ENCODE assay signal across 8 mouse cellular contexts in the genomic region with DNA sequence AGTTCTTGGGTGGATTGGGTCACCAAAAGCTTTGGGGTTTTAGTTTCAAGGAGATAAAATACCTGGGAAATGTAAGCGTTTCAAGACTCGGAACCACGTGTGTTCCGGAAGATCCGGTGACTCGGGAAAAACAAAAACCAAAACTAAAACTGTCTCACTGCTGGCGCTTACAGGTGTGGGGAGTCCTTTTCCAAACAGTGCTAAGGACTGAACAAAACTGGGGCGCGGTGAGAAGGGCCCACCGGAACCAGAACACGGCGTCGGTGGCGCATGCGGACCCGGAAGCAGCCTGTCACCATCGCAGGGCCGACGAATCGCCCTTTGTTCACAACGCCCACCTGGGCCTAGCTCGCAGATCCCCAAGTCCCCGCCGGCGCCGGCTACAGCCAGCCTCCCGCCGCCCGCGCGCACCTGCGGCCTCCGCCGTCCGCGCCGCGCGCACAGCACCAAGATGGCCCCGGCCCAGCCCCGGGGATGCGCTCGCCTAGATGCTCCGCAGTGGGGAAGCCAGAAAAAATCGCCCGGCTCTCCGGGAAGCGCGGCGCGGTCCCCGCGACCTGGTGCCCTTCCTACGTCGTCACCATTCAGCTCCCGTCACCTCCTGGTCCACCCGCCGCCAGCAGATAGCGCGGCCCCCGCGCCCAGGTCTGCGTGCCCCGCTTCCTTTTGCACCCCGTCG. TPM values are rescaled to one million over a fixed set of nuclear protein-coding genes. Genes with fewer than 3 reads are reported as not detected.
DNase-seq lines count a peak whose midpoint lies in the region; ATAC-seq and TF ChIP-seq lines count a peak whose summit lies in the region.

No protein-coding gene starts in this region.

- H3K36me3 ChIP-seq in forebrain, postnatal 0 days (ENCODE audit: insufficient read depth): peaks cover 29% of the 10 kb centered on the region
- H3K36me3 ChIP-seq in kidney, adult 2 months (ENCODE audit: control insufficient read depth, insufficient read depth, low read length): peaks cover 5% of the 10 kb centered on the region
- H3K36me3 ChIP-seq in liver, embryonic 13.5 days: peaks cover 33% of the 10 kb centered on the region

- WGBS in forebrain, postnatal 0 days: under 1% methylated on average over 62 of the region's 66 CpGs
- WGBS in kidney, adult 2 months: under 1% methylated on average over 66 of the region's 66 CpGs
- under 1% methylated on average over 66 of the region's 66 CpGs for WGBS in liver, embryonic 13.5 days (ENCODE audit: insufficient replicate concordance)

- DNase-seq in layer of hippocampus, adult 2 months (ENCODE audit: low spot score in 2 of 2): peak in 1 of 2 experiments; percentile 37
- DNase-seq in layer of hippocampus, adult 8-10 months (ENCODE audit: low spot score in 2 of 2): no peak
- DNase-seq in adrenal gland, postnatal 36 days: peak; percentile 47 to 59
- DNase-seq in forebrain, postnatal 0 days: peak; percentile 63
- DNase-seq in kidney, adult 2 months: peak; percentile 45
- no peak for DNase-seq in liver, embryonic 13.5 days
- peak; percentile 66 for DNase-seq in naive thymus-derived CD4-positive, alpha-beta T cell, adult 2 months (ENCODE audit: low read depth)
- no peak for DNase-seq in cerebellum, adult 11 months

- no peak for TF ChIP-seq CTCF in layer of hippocampus, adult 2 months (conservative IDR thresholded peaks at IDR 0.05)
- no peak for TF ChIP-seq CTCF in forebrain, postnatal 0 days (IDR thresholded peaks at IDR 0.05; ENCODE audit: low read depth)
- no peak for TF ChIP-seq CTCF in kidney, adult 2 months (conservative IDR thresholded peaks at IDR 0.05; ENCODE audit: insufficient read depth, insufficient read length, low read depth, low read length)

- peaks cover 24% of the 10 kb centered on the region for H3K4me1 ChIP-seq in forebrain, postnatal 0 days (ENCODE audit: insufficient read depth)
- peaks cover 11% of the 10 kb centered on the region for H3K4me1 ChIP-seq in kidney, adult 2 months (ENCODE audit: control insufficient read depth, insufficient read depth, low read length)
- H3K4me1 ChIP-seq in liver, embryonic 13.5 days (replicated peaks): peaks cover 38% of the 10 kb centered on the region

- H3K27me3 ChIP-seq in forebrain, postnatal 0 days (ENCODE audit: insufficient read depth, low read length): no peaks in the 10 kb centered on the region
- H3K27me3 ChIP-seq in kidney, adult 2 months (replicated peaks; ENCODE audit: control insufficient read depth, insufficient read depth, low read length): no peaks in the 10 kb centered on the region
- H3K27me3 ChIP-seq in liver, embryonic 13.5 days: peaks cover 8% of the 10 kb centered on the region; the same call in 1 of the 2 replicates

- peak; percentile 25 for ATAC-seq in forebrain, postnatal 0 days
- ATAC-seq in liver, embryonic 13.5 days (ENCODE audit: low read depth): peak; percentile 60

- TF ChIP-seq POLR2A in kidney, adult 2 months (IDR thresholded peaks at IDR 0.05; ENCODE audit: low read depth, low read length): no peak

- H3K9ac ChIP-seq in forebrain, postnatal 0 days: peak overlapping the region; percentile 97
- H3K9ac ChIP-seq in liver, embryonic 13.5 days: peak overlapping the region; percentile 94

- H3K27ac ChIP-seq in layer of hippocampus, adult 2 months: peak overlapping the region; percentile 98
- H3K27ac ChIP-seq in forebrain, postnatal 0 days (ENCODE audit: low read depth, low read length): peak overlapping the region; percentile 97
- H3K27ac ChIP-seq in kidney, adult 2 months (ENCODE audit: insufficient read depth, low read depth, low read length): peak overlapping the region; percentile 78
- peak overlapping the region; percentile 89 for H3K27ac ChIP-seq in liver, embryonic 13.5 days

- peak overlapping the region; percentile 76 for H3K4me3 ChIP-seq in layer of hippocampus, adult 2 months
- peak overlapping the region; percentile 76 for H3K4me3 ChIP-seq in forebrain, postnatal 0 days (ENCODE audit: low read depth, low read length)
- peak overlapping the region; percentile 99 for H3K4me3 ChIP-seq in kidney, adult 2 months (ENCODE audit: insufficient read depth, low read depth, low read length)
- H3K4me3 ChIP-seq in liver, embryonic 13.5 days (replicated peaks): peak overlapping the region; percentile 75

- no peaks in the 10 kb centered on the region for H3K9me3 ChIP-seq in forebrain, postnatal 0 days (ENCODE audit: low read length)
- no peaks in the 10 kb centered on the region for H3K9me3 ChIP-seq in liver, embryonic 13.5 days (replicated peaks)

- peak overlapping the region; percentile 79 for H3K4me2 ChIP-seq in forebrain, postnatal 0 days (ENCODE audit: low read depth)
- peak overlapping the region; percentile 100 for H3K4me2 ChIP-seq in liver, embryonic 13.5 days

RNA-seq across cellular contexts. Expression of a gene that starts 0.5 kb away (rescaled TPM):
- total RNA-seq in layer of hippocampus, adult 2 months (2021): 100 to 1,000 TPM; 166 to 176 TPM
- 100 to 1,000 TPM; 152 to 188 (median 166) TPM for total RNA-seq in layer of hippocampus, adult 8-10 months (2022)
- total RNA-seq in adrenal gland, postnatal 36 days (2021): 100 to 1,000 TPM; 246 to 260 TPM
- 301 and 392 TPM in 2 replicates for total RNA-seq in forebrain, postnatal 0 days (2014; rRNA removed)
- polyA plus RNA-seq in forebrain, postnatal 0 days (2015; fragmentation: Nextera tagmentation; extraction: Ambion mirVana): 581 and 734 TPM in 2 replicates
- 156 and 185 TPM in 2 replicates for polyA plus RNA-seq in kidney, adult 2 months (2012; rRNA removed)
- polyA plus RNA-seq in liver, embryonic 13.5 days (2015; fragmentation: Nextera tagmentation; extraction: Ambion mirVana): 423 and 429 TPM in 2 replicates

RNA-seq across cellular contexts. Expression of a gene that starts 0.6 kb away (rescaled TPM):
- 10 to 100 TPM; 43.2 to 44.9 TPM for total RNA-seq in layer of hippocampus, adult 2 months (2021)
- total RNA-seq in layer of hippocampus, adult 8-10 months (2022): 10 to 100 TPM; 41.2 to 46.5 (median 43.2) TPM
- total RNA-seq in adrenal gland, postnatal 36 days (2021): 10 to 100 TPM; 10.1 to 10.3 TPM
- total RNA-seq in forebrain, postnatal 0 days (2014; rRNA removed): 82.6 and 104 TPM in 2 replicates
- polyA plus RNA-seq in forebrain, postnatal 0 days (2015; fragmentation: Nextera tagmentation; extraction: Ambion mirVana): 32.8 and 47.0 TPM in 2 replicates
- 6.7 and 7.5 TPM in 2 replicates for polyA plus RNA-seq in kidney, adult 2 months (2012; rRNA removed)
- polyA plus RNA-seq in liver, embryonic 13.5 days (2015; fragmentation: Nextera tagmentation; extraction: Ambion mirVana): 0.77 and 0.87 TPM in 2 replicates

RNA-seq across cellular contexts. Expression of a gene that starts 16.9 kb away (rescaled TPM):
- 100 to 1,000 TPM in 1 of 2 experiments, 10 to 100 TPM in 1; 93.9 to 100 TPM for total RNA-seq in layer of hippocampus, adult 2 months (2021)
- 10 to 100 TPM; 83.3 to 97.9 (median 92.6) TPM for total RNA-seq in layer of hippocampus, adult 8-10 months (2022)
- 10 to 100 TPM; 43.0 to 44.9 TPM for total RNA-seq in adrenal gland, postnatal 36 days (2021)
- total RNA-seq in forebrain, postnatal 0 days (2014; rRNA removed): 154 and 162 TPM in 2 replicates
- polyA plus RNA-seq in forebrain, postnatal 0 days (2015; fragmentation: Nextera tagmentation; extraction: Ambion mirVana): 24.4 and 24.8 TPM in 2 replicates
- polyA plus RNA-seq in kidney, adult 2 months (2012; rRNA removed): 27.2 and 29.5 TPM in 2 replicates
- polyA plus RNA-seq in liver, embryonic 13.5 days (2015; fragmentation: Nextera tagmentation; extraction: Ambion mirVana): 2.0 and 2.1 TPM in 2 replicates

RNA-seq across cellular contexts. Expression of a gene that starts 28.7 kb away (rescaled TPM):
- 10 to 100 TPM; 19.2 to 22.7 TPM for total RNA-seq in layer of hippocampus, adult 2 months (2021)
- total RNA-seq in layer of hippocampus, adult 8-10 months (2022): 10 to 100 TPM; 15.6 to 25.8 (median 19.3) TPM
- total RNA-seq in adrenal gland, postnatal 36 days (2021): 10 to 100 TPM; 15.9 to 17.4 TPM
- total RNA-seq in forebrain, postnatal 0 days (2014; rRNA removed): 27.9 and 32.2 TPM in 2 replicates
- 23.5 and 25.5 TPM in 2 replicates for polyA plus RNA-seq in forebrain, postnatal 0 days (2015; fragmentation: Nextera tagmentation; extraction: Ambion mirVana)
- 24.3 and 26.2 TPM in 2 replicates for polyA plus RNA-seq in kidney, adult 2 months (2012; rRNA removed)
- 14.7 and 15.2 TPM in 2 replicates for polyA plus RNA-seq in liver, embryonic 13.5 days (2015; fragmentation: Nextera tagmentation; extraction: Ambion mirVana)

Comparison
In these comparisons a context has a peak if more than half of its experiments do, and no peak if none do; other contexts are left out.
1. DNase-seq: peak in adrenal gland, postnatal 36 days (2 of 2), forebrain, postnatal 0 days (single experiment), kidney, adult 2 months (single experiment) and naive thymus-derived CD4-positive, alpha-beta T cell, adult 2 months (single experiment); none in layer of hippocampus, adult 8-10 months (0 of 2), liver, embryonic 13.5 days (single experiment) and cerebellum, adult 11 months (single experiment).
2. Peak in every context shown above with its lines, with median percentiles within 50 percentile points of each other: H3K27ac ChIP-seq and H3K4me3 ChIP-seq.